Mouse (Mus musculus) liver, adult 2 months (tissue): ENCODE results near the gene Mrln. TPM values are rescaled to one million over a fixed set of nuclear protein-coding genes. Genes with fewer than 3 reads are reported as not detected.

Source experiments
- DNase-seq: peaks from one replicate; pipeline ENCODE4 v3.0.0-alpha.2; 2011; ENCODE audit warnings: low read depth, low spot score; ENCODE audit errors: extremely low read depth
- H3K27ac ChIP-seq: fragments of 200-500 bp; replicated peaks from 2 replicates; pipeline ENCODE4 v1.5.1; 2012; ENCODE audit warnings: low read depth, mild to moderate bottlenecking, control low read depth, inconsistent platforms, low read length; ENCODE audit not compliant: insufficient read depth
- H3K27me3 ChIP-seq: fragments of 200-500 bp; 2 replicates; pipeline ENCODE4 v1.6.1; 2012; ENCODE audit warnings: mild to moderate bottlenecking, moderate library complexity, low read length, inconsistent platforms; ENCODE audit not compliant: control insufficient read depth, insufficient read depth
- H3K36me3 ChIP-seq: fragments of 200-500 bp; 2 replicates; pipeline ENCODE4 v1.6.1; 2012; ENCODE audit warnings: low read length, inconsistent platforms; ENCODE audit not compliant: control insufficient read depth, insufficient read depth
- H3K4me1 ChIP-seq: fragments of 200-500 bp; 2 replicates; pipeline ENCODE4 v1.6.1; 2011; ENCODE audit warnings: low read length; ENCODE audit not compliant: control insufficient read depth, insufficient read depth
- H3K4me3 ChIP-seq: fragments of 200-500 bp; 2 replicates; pipeline ENCODE4 v1.5.1; 2011; ENCODE audit warnings: low read depth, mild to moderate bottlenecking, control low read depth, low read length, moderate library complexity; ENCODE audit not compliant: insufficient read depth
- H3K79me2 ChIP-seq: fragments of 200-500 bp; 2 replicates; pipeline ENCODE4 v1.6.1; 2012; ENCODE audit warnings: inconsistent platforms, mild to moderate bottlenecking, low read length, moderate library complexity; ENCODE audit not compliant: control insufficient read depth, insufficient read depth
- H3K9ac ChIP-seq: fragments of 200-500 bp; 2 replicates; pipeline ENCODE4 v1.6.1; 2012; ENCODE audit warnings: low read depth, mild to moderate bottlenecking, control low read depth, inconsistent platforms, low read length
- CTCF ChIP-seq: fragments of 200-500 bp; IDR thresholded peaks from 2 replicates; pipeline ENCODE4 v1.5.1; 2011; ENCODE audit warnings: low read depth, low read length, control low read depth
- POLR2A ChIP-seq: fragments of 200-500 bp; IDR thresholded peaks from 2 replicates; pipeline ENCODE4 v1.6.1; 2011; ENCODE audit warnings: low read length, control low read depth; ENCODE audit not compliant: insufficient read depth; ENCODE audit errors: extremely low read depth
- WGBS: fragments of 180-500 bp; shearing (Covaris S2); methylation state at CpG from one replicate; pipeline ENCODE4 v1.1.7; 2018; 5-methylcytosine and 5-hydroxymethylcytosine counted together
- polyA plus RNA-seq: library from polyadenylated mRNA; depleted of rRNA; stranded (reverse); fragments of >200 nt; gene quantifications from 2 replicates; pipeline ENCODE4 v1.2.3, GENCODE M21; 2012
- total RNA-seq: library from RNA; depleted of rRNA; stranded (reverse); fragments of >200 nt; gene quantifications from 2 replicates; pipeline ENCODE4 v1.2.3, GENCODE M21; 2014

Gene Mrln
- total and polyA plus RNA-seq, 2 experiments: not detected

DNA sequence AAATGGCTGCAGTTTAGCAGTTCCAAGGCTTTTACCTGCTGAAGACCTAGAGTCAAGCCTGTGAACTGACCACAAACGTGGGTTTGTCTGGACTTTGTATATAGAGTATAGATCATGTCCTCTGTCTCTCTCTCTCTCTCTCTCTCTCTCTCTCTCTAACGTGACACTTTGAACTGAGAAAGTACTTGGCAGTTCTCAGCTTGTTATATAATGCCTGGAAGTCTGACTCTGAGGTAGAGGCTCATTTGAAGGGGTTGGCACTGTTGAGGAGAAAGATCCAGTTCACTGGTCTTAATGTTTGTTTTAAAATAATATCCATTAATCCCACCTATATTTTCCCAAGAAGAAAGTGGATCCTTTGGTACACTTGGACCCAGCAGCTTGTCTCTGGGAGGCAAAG, 33.5 kb downstream of the Mrln start:
- WGBS: 20% methylated on average over 2 of the region's 2 CpGs
- no peak for DNase-seq
- Histone ChIP-seq H3K27me3 (0 out of 2 replicates have a peak, but pooled peaks cover 3% of the 10 kb centered on the region), H3K4me1 (no peaks in the 10 kb centered on the region), H3K9ac (no peak overlapping the region), H3K79me2 (no peaks in the 10 kb centered on the region), H3K27ac (no peak overlapping the region), H3K4me3 (no peak overlapping the region), H3K36me3 (no peaks in the 10 kb centered on the region)
- TF ChIP-seq POLR2A: no peak
- TF ChIP-seq CTCF: no peak

DNA sequence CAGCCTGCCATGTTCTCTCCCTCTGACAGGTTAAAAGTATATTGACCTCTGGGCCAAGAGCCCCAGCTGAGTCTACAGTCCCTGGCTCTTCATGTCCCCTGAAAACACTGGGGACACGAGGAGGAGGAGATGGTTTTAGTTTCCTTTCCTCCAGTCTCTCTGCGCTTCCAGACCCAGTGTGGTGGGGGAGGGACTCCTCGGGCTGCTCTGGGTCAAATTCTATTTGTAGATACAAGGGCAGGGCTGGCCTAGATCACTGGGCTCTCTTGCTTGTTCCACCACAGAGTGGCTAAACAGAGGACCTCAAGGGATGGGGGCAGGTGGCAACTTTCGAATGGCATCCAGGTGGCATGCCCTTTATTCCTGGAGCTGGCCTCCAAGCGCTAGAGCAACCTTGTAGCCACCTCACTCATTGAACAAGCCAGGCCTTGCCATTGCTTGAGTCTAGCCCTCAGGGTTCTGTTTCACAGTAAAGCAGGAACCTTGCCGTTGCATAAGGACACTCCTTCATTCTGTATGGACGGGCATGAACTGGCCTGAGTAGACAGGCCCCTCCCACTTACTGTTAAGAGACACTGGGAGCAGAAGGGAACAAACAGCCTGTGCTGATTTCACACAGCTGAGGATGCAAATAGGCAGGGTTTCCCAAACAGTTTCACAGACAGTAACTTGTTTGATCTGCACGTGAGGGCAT, 38.4 kb downstream of the Mrln start:
- WGBS: 44% methylated on average over 8 of the region's 8 CpGs
- DNase-seq: peak; percentile 44
- Histone ChIP-seq H3K4me1 (no peaks in the 10 kb centered on the region), H3K27ac (peak overlapping the region; percentile 28; the same call in 1 of the 2 replicates), H3K27me3 (peaks cover 17% of the 10 kb centered on the region; the same call in 1 of the 2 replicates), H3K4me3 (no peak overlapping the region), H3K79me2 (no peaks in the 10 kb centered on the region), H3K9ac (no peak overlapping the region), H3K36me3 (no peaks in the 10 kb centered on the region)
- TF ChIP-seq POLR2A (no peak), CTCF (no peak)

DNA sequence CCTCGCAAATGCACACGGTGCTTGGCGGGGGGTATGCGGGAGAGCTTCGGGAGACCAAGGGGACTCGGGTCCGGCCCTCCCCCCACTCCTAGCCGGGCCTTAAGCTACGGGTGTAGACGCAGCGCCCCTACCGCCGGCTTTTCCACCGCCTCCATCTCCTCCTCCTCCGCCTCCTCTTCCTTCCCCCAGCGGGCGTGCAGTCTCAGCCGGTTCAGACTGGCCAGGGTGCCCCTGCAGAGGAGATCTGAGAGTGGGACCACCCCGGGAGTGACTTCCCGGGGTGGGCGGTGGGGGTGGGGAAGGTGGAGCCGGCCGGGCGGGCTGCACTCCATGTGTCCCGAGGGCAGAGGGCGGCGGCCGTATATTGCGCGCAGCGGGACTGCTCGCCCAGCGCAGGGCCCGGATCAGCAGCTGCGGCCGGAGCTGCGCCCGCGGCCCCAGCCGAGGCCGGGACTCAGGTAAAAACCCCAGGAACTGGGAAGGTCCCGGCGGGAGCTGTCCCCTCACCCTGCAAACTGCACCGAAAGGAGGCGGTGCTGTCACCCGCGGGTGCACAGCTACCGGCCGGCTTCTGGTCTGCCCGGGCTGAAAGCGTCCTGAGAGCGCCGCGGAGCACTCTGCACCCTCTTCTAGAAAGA, 40.6 kb downstream of the Mrln start, which contains the start of gene Slc16a9:
Gene Slc16a9 (plus strand): TSS at position 180 of the 638 bp plus-strand sequence.
- Histone ChIP-seq H3K36me3 (no peaks in the 10 kb centered on the region), H3K4me3 (peak within 1 kb of the TSS; percentile 71), H3K4me1 (no peaks in the 10 kb centered on the region), H3K9ac (peak within 1 kb of the TSS; percentile 72), H3K27me3 (peaks cover 17% of the 10 kb centered on the region; the same call in 1 of the 2 replicates), H3K79me2 (no peaks in the 10 kb centered on the region), H3K27ac (peak within 1 kb of the TSS; percentile 45; the same call in 1 of the 2 replicates)
- WGBS: 2% methylated on average over 54 of the region's 54 CpGs
- no peak for DNase-seq
- 0 out of 2 replicates have a peak, but pooled peaks have one; percentile 20 for TF ChIP-seq CTCF
- TF ChIP-seq POLR2A: no peak

DNA sequence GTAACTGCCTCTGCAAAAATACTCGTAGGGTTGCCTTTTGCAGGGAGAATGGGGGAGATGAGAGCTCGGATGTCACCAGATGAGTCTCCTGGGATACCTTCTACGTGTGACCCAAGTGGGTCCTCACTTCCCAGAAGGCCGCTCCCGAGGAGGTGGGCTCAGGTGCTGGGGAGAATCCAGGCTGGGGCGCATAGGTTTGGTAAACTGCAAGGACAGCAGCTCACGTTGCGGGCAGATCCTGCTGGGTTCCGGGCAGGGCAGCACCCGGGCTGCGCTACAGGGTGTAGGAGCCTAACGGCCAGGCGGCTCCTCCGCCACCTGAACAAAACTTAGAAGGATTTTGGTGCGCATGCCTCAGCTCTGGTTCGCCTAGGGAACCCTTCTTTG, 41.1 kb downstream of the Mrln start:
- Histone ChIP-seq H3K4me1 (no peaks in the 10 kb centered on the region), H3K27ac (no peak overlapping the region; the same call in 1 of the 2 replicates), H3K79me2 (no peaks in the 10 kb centered on the region), H3K27me3 (peaks cover 14% of the 10 kb centered on the region; the same call in 1 of the 2 replicates), H3K36me3 (no peaks in the 10 kb centered on the region), H3K4me3 (peak overlapping the region; percentile 71), H3K9ac (peak overlapping the region; percentile 72)
- DNase-seq: no peak
- WGBS: 4% methylated on average over 16 of the region's 16 CpGs
- no peak for TF ChIP-seq POLR2A
- TF ChIP-seq CTCF: no peak

DNA sequence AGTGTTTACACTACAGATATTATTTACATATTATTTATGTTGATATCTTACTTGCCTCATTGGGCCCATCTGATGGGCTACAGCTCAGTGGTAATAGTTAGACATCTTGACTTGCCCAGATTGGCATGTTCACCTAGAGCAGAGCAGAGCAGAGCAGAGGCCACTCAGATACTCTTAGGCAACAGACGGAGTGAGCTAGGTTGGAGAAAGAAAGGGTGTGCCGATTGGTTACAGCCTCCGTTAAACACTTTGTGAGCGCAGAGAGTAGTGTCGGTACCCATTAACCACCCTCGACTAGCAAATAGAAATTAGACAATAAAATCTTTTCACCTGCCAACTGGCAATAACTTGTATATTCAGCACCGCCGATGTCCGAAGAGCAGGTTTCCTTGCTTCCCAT, 41.6 kb downstream of the Mrln start:
- TF ChIP-seq CTCF (no peak), POLR2A (no peak)
- peaks cover 14% of the 10 kb centered on the region; the same call in 1 of the 2 replicates for H3K27me3 ChIP-seq
- peak overlapping the region; percentile 71; the same call in 1 of the 2 replicates for H3K4me3 ChIP-seq
- no peak for DNase-seq
- 37% methylated on average over 9 of the region's 9 CpGs for WGBS
- no peaks in the 10 kb centered on the region for H3K79me2 ChIP-seq
- H3K27ac ChIP-seq: no peak overlapping the region
- H3K4me1 ChIP-seq: no peaks in the 10 kb centered on the region
- H3K36me3 ChIP-seq: no peaks in the 10 kb centered on the region
- 0 out of 2 replicates have a peak overlapping the region, but pooled peaks have one; percentile 52 for H3K9ac ChIP-seq
